Mouse (Mus musculus): Measurements from ENCODE around the gene Maob. TPM values are rescaled to one million over a fixed set of nuclear protein-coding genes. Genes with fewer than 3 reads are reported as not detected.

Maob gene
- polyA plus RNA-seq, 1 experiment from 2014 or later = 247 TPM

- no peaks in the 10 kb centered on the region for H3K36me3 ChIP-seq (ENCODE audit: control insufficient read depth, insufficient read depth)
- whole genome bisulfite sequencing = 49% methylated on average over 1 of the region's 1 CpGs
- no peak overlapping the region for H3K9ac ChIP-seq (ENCODE audit: low read depth, low read length)
- no peak overlapping the region for H3K4me3 ChIP-seq (ENCODE audit: low read depth, low read length)
- H3K9me3 ChIP-seq (ENCODE audit: control insufficient read depth) = no peaks in the 10 kb centered on the region
- H3K27me3 ChIP-seq (replicated peaks; ENCODE audit: control insufficient read depth, insufficient read depth, low read length) = no peaks in the 10 kb centered on the region
- no peaks in the 10 kb centered on the region for H3K4me1 ChIP-seq (replicated peaks; ENCODE audit: control insufficient read depth, insufficient read depth, low read length)
- H3K4me2 ChIP-seq (replicated peaks; ENCODE audit: low read depth) = no peak overlapping the region
- ATAC-seq = peak; percentile 51; the same call in 1 of the 2 replicates
- no peak for TF ChIP-seq CTCF (IDR thresholded peaks at IDR 0.05; ENCODE audit: low read depth)
- H3K27ac ChIP-seq (ENCODE audit: low read depth, low read length) = no peak overlapping the region
Measured at GRCm38 (mm10) chrX:16826028-16826427, 8.9 kb upstream of the Maob start.

GRCm38 (mm10) chrX:16815965-16816364 is 1.2 kb downstream of the Maob start:
- Histone ChIP-seq H3K27me3 (replicated peaks; ENCODE audit: control insufficient read depth, insufficient read depth, low read length) (no peaks in the 10 kb centered on the region), H3K4me1 (replicated peaks; ENCODE audit: control insufficient read depth, insufficient read depth, low read length) (no peaks in the 10 kb centered on the region), H3K9me3 (ENCODE audit: control insufficient read depth) (no peaks in the 10 kb centered on the region), H3K4me2 (replicated peaks; ENCODE audit: low read depth) (peak overlapping the region; percentile 63), H3K4me3 (ENCODE audit: low read depth, low read length) (peak overlapping the region; percentile 31; the same call in 1 of the 2 replicates), H3K36me3 (ENCODE audit: control insufficient read depth, insufficient read depth) (no peaks in the 10 kb centered on the region), H3K9ac (ENCODE audit: low read depth, low read length) (no peak overlapping the region), H3K27ac (ENCODE audit: low read depth, low read length) (no peak overlapping the region)
- TF ChIP-seq CTCF (IDR thresholded peaks at IDR 0.05; ENCODE audit: low read depth) = no peak
- WGBS = 88% methylated on average over 3 of the region's 3 CpGs
- ATAC-seq = no peak

DNA sequence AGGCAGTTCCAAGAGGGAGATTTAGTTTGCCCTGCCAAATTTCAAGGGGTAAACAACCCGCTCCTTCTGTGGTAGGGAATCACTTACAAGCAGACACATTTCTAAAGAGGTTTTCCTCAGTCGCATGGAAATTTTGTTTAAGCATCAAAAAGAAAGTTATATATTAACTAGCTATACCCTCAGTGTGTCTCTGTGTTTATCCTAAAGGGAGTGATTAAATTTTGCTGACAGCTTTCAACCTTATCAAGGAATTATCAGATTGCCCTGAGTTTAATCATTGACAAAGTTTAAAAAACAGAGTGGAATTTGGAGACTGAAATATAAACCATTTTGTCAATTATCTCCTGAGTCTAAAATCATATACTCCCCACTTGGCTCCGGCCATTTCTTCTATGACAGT is 5.1 kb downstream of the Maob start:
- ATAC-seq = no peak
- Histone ChIP-seq H3K4me1 (replicated peaks; ENCODE audit: control insufficient read depth, insufficient read depth, low read length) (no peaks in the 10 kb centered on the region), H3K4me2 (replicated peaks; ENCODE audit: low read depth) (peak overlapping the region; percentile 24; the same call in 1 of the 2 replicates), H3K4me3 (ENCODE audit: low read depth, low read length) (no peak overlapping the region), H3K9me3 (ENCODE audit: control insufficient read depth) (no peaks in the 10 kb centered on the region), H3K9ac (ENCODE audit: low read depth, low read length) (no peak overlapping the region), H3K27me3 (replicated peaks; ENCODE audit: control insufficient read depth, insufficient read depth, low read length) (no peaks in the 10 kb centered on the region), H3K27ac (ENCODE audit: low read depth, low read length) (no peak overlapping the region), H3K36me3 (ENCODE audit: control insufficient read depth, insufficient read depth) (no peaks in the 10 kb centered on the region)
- TF ChIP-seq CTCF (IDR thresholded peaks at IDR 0.05; ENCODE audit: low read depth) = no peak
- 43% methylated on average over 3 of the region's 3 CpGs for WGBS

GRCm38 (mm10) chrX:16767453-16767852 is 49.7 kb downstream of the Maob start:
- H3K4me1 ChIP-seq (replicated peaks; ENCODE audit: control insufficient read depth, insufficient read depth, low read length) = no peaks in the 10 kb centered on the region
- H3K4me3 ChIP-seq (ENCODE audit: low read depth, low read length) = no peak overlapping the region
- no peaks in the 10 kb centered on the region for H3K27me3 ChIP-seq (replicated peaks; ENCODE audit: control insufficient read depth, insufficient read depth, low read length)
- WGBS = 35% methylated on average over 1 of the region's 1 CpGs
- no peak for TF ChIP-seq CTCF (IDR thresholded peaks at IDR 0.05; ENCODE audit: low read depth)
- no peaks in the 10 kb centered on the region for H3K36me3 ChIP-seq (ENCODE audit: control insufficient read depth, insufficient read depth)
- H3K27ac ChIP-seq (ENCODE audit: low read depth, low read length) = no peak overlapping the region
- H3K9me3 ChIP-seq (ENCODE audit: control insufficient read depth) = no peaks in the 10 kb centered on the region
- H3K4me2 ChIP-seq (replicated peaks; ENCODE audit: low read depth) = no peak overlapping the region
- peak; percentile 75 for ATAC-seq
- H3K9ac ChIP-seq (ENCODE audit: low read depth, low read length) = no peak overlapping the region

DNA sequence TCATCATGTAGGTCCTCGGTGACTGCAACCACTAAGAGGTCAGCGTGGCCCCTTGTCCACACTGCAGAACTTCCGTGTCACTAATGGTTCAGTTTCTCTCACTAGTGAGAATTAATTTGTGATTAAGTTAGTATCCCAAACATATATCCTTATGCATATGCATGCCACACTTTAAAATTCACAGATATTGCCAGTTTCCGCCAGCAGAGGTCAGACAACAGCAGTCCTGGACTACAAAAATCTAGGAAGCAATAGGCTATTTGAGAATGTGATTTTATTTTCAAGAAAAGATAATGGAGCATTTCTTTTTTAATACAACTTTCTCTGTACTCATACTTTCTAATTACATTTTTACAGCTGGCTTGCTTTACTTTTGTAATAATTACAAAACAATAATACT is 51.0 kb downstream of the Maob start:
- H3K9ac ChIP-seq (ENCODE audit: low read depth, low read length) = no peak overlapping the region
- ATAC-seq = no peak
- TF ChIP-seq CTCF (IDR thresholded peaks at IDR 0.05; ENCODE audit: low read depth) = peak; percentile 62
- H3K27me3 ChIP-seq (replicated peaks; ENCODE audit: control insufficient read depth, insufficient read depth, low read length) = no peaks in the 10 kb centered on the region
- H3K4me3 ChIP-seq (ENCODE audit: low read depth, low read length) = no peak overlapping the region
- WGBS = 65% methylated on average over 4 of the region's 4 CpGs
- H3K4me1 ChIP-seq (replicated peaks; ENCODE audit: control insufficient read depth, insufficient read depth, low read length) = no peaks in the 10 kb centered on the region
- no peaks in the 10 kb centered on the region for H3K36me3 ChIP-seq (ENCODE audit: control insufficient read depth, insufficient read depth)
- no peak overlapping the region for H3K4me2 ChIP-seq (replicated peaks; ENCODE audit: low read depth)
- H3K27ac ChIP-seq (ENCODE audit: low read depth, low read length) = no peak overlapping the region
- no peaks in the 10 kb centered on the region for H3K9me3 ChIP-seq (ENCODE audit: control insufficient read depth)

- 29% methylated on average over 3 of the region's 3 CpGs for WGBS
- Histone ChIP-seq H3K27ac (ENCODE audit: low read depth, low read length) (no peak overlapping the region), H3K9ac (ENCODE audit: low read depth, low read length) (no peak overlapping the region), H3K9me3 (ENCODE audit: control insufficient read depth) (no peaks in the 10 kb centered on the region), H3K4me2 (replicated peaks; ENCODE audit: low read depth) (no peak overlapping the region), H3K27me3 (replicated peaks; ENCODE audit: control insufficient read depth, insufficient read depth, low read length) (no peaks in the 10 kb centered on the region), H3K4me1 (replicated peaks; ENCODE audit: control insufficient read depth, insufficient read depth, low read length) (no peaks in the 10 kb centered on the region), H3K4me3 (ENCODE audit: low read depth, low read length) (no peak overlapping the region), H3K36me3 (ENCODE audit: control insufficient read depth, insufficient read depth) (no peaks in the 10 kb centered on the region)
- no peak for TF ChIP-seq CTCF (IDR thresholded peaks at IDR 0.05; ENCODE audit: low read depth)
- ATAC-seq = peak; percentile 61; the same call in 1 of the 2 replicates
Measured at GRCm38 (mm10) chrX:16761430-16761829, 55.7 kb downstream of the Maob start.

- Histone ChIP-seq H3K27me3 (replicated peaks; ENCODE audit: control insufficient read depth, insufficient read depth, low read length) (no peaks in the 10 kb centered on the region), H3K36me3 (ENCODE audit: control insufficient read depth, insufficient read depth) (no peaks in the 10 kb centered on the region), H3K4me1 (replicated peaks; ENCODE audit: control insufficient read depth, insufficient read depth, low read length) (no peaks in the 10 kb centered on the region), H3K9me3 (ENCODE audit: control insufficient read depth) (no peaks in the 10 kb centered on the region), H3K27ac (ENCODE audit: low read depth, low read length) (no peak overlapping the region), H3K4me3 (ENCODE audit: low read depth, low read length) (no peak overlapping the region), H3K4me2 (replicated peaks; ENCODE audit: low read depth) (no peak overlapping the region), H3K9ac (ENCODE audit: low read depth, low read length) (no peak overlapping the region)
- TF ChIP-seq CTCF (IDR thresholded peaks at IDR 0.05; ENCODE audit: low read depth) = no peak
- ATAC-seq = no peak
Measured at GRCm38 (mm10) chrX:16754761-16755160, 62.4 kb downstream of the Maob start.

Data from intestine, postnatal 0 days (tissue).